Mouse (Mus musculus) lung, postnatal 0 days (tissue): ENCODE measurements at regions not wholly inside any gene's neighbourhood (a gene's known extent, or its start where the extent isn't known, plus 50 kb on each side); places are given as distances from the start of the nearest gene placed in this dataset.

Experiments
- ATAC-seq: fragments of 200-750 bp; cut with Nextera tagmentation; 2 replicates; pipeline ENCODE4 v1.8.0; 2017; ENCODE audit warnings: moderate library complexity
- DNase-seq: peaks from one replicate; pipeline ENCODE4 v3.0.0-alpha.2; 2016; ENCODE audit warnings: low spot score
- H3K27ac ChIP-seq: fragments of 300-500 bp; sonication (generic); 2 replicates; pipeline ENCODE4 v1.5.1; 2014; ENCODE audit warnings: antibody characterized with exemption, mild to moderate bottlenecking, low read length, mixed read lengths
- H3K27me3 ChIP-seq: fragments of 300-500 bp; sonication (generic); replicated peaks from 2 replicates; pipeline ENCODE4 v1.6.1; 2014; ENCODE audit warnings: low read length, mixed read lengths; ENCODE audit not compliant: insufficient read depth
- H3K36me3 ChIP-seq: fragments of 300-500 bp; sonication (generic); 2 replicates; pipeline ENCODE4 v1.6.1; 2014; ENCODE audit warnings: low read length, mixed read lengths; ENCODE audit not compliant: insufficient read depth
- H3K4me1 ChIP-seq: fragments of 300-500 bp; sonication (generic); 2 replicates; pipeline ENCODE4 v1.6.1; 2014; ENCODE audit warnings: antibody characterized with exemption, low read depth, low read length, mixed read lengths; ENCODE audit not compliant: insufficient read depth
- H3K4me2 ChIP-seq: fragments of 300-500 bp; sonication (generic); replicated peaks from 2 replicates; pipeline ENCODE4 v1.6.1; 2014; ENCODE audit warnings: low read depth, mild to moderate bottlenecking, low read length, moderate library complexity, mixed read lengths
- H3K4me3 ChIP-seq: fragments of 300-500 bp; sonication (generic); 2 replicates; pipeline ENCODE4 v1.5.1; 2014; ENCODE audit warnings: low read depth, low read length
- H3K9ac ChIP-seq: fragments of 300-500 bp; sonication (generic); replicated peaks from 2 replicates; pipeline ENCODE4 v1.6.1; 2014; ENCODE audit warnings: low read depth, mild to moderate bottlenecking
- H3K9me3 ChIP-seq: fragments of 300-500 bp; sonication (generic); 2 replicates; pipeline ENCODE4 v1.6.1; 2016; ENCODE audit warnings: low read length, mixed read lengths
- CTCF ChIP-seq: IDR thresholded peaks from 2 replicates; pipeline ENCODE4 v1.5.1; 2016; ENCODE audit warnings: antibody characterized with exemption, mild to moderate bottlenecking
- EP300 ChIP-seq: IDR thresholded peaks from 2 replicates; pipeline ENCODE4 v1.6.1; 2016; ENCODE audit warnings: antibody characterized with exemption, mild to moderate bottlenecking, control low read depth
- WGBS: fragments of 180-500 bp; shearing (Covaris S2); extraction: QIAGEN DNeasy Blood & Tissue Kit; methylation state at CpG from one replicate; pipeline ENCODE4 v1.1.7; 2014; 5-methylcytosine and 5-hydroxymethylcytosine counted together

DNA sequence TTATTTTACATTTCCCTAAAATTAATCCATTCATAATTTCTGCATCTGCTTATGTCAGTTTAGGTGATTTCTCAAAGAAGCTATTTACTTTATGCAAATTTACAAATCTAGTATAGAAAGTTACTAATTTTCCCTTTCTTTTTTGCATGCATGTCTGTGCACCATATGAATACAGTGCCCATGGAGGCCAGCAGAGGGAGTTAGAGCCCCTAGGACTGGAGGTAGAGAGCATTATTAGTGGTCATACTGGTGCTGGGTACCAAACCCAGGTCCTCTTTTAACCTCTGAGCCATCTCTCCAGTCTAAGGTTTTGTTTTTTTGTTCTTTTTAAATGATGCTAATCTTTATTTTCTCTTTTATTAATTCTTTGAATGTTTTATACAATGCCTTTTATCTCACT lies 184.9 kb upstream of the Wscd1 start:
- TF ChIP-seq CTCF (0 out of 2 replicates have a peak, but pooled peaks have one; percentile 3), EP300 (no peak)

DNA sequence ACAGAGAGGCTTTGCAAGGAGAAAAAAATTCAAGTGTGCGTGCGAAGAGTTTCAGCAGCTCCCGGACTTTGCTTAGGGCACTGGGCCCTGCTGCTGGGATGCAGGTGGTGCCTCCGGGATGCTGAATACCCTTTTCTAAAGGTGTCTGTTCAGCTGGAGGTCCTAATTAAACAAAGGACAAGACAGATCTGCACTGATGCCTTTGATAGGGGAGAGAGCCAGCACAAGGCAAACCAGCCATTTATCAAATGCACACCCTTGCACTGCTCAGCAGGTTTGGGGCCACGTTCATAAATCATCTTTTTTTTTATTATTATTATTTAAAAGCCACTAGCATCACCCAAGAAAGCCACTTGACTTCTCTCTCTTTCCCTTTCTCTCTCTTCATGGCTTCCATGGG lies 172.9 kb upstream of the Wscd1 start:
- WGBS = 72% methylated on average over 5 of the region's 5 CpGs
- TF ChIP-seq EP300 = no peak
- no peak for TF ChIP-seq CTCF
- no peak for DNase-seq

More for the DNA sequence above, 184.9 kb upstream of the Wscd1 start:
- no peak overlapping the region for H3K9ac ChIP-seq
- no peaks in the 10 kb centered on the region for H3K9me3 ChIP-seq
- DNase-seq (no peak), ATAC-seq (no peak)
- no peak overlapping the region for H3K4me3 ChIP-seq
- no peaks in the 10 kb centered on the region for H3K27me3 ChIP-seq
- no peaks in the 10 kb centered on the region for H3K36me3 ChIP-seq
- no peak overlapping the region for H3K27ac ChIP-seq
- H3K4me1 ChIP-seq = no peaks in the 10 kb centered on the region
- H3K4me2 ChIP-seq = no peak overlapping the region

DNA sequence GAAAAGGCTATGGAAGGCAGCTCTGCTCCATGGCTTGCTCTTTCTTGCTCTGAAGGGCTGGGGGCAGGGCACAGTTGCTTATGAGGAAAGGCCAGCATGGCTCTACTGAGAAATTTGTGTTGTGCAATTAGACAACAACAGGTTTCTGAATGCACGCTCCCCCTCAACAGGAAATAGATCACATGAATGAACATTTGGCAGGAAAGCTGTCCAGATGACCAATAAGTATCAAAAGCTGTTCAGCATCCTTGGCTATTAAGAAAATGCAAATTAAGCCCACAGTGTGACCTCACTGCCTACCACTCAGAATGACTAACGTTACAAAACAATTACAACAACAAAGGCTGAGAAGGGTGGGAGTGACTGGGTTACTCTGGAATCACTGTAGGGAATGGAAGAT lies 167.9 kb upstream of the Wscd1 start:
- Histone ChIP-seq H3K9me3 (no peaks in the 10 kb centered on the region), H3K4me3 (no peak overlapping the region), H3K4me1 (no peaks in the 10 kb centered on the region), H3K36me3 (no peaks in the 10 kb centered on the region), H3K27ac (no peak overlapping the region), H3K27me3 (no peaks in the 10 kb centered on the region), H3K4me2 (no peak overlapping the region), H3K9ac (no peak overlapping the region)
- ATAC-seq = no peak
- DNase-seq = no peak
- TF ChIP-seq EP300 = no peak
- TF ChIP-seq CTCF = no peak
- WGBS = 66% methylated on average over 2 of the region's 2 CpGs

More for the DNA sequence above, 172.9 kb upstream of the Wscd1 start:
- Histone ChIP-seq H3K36me3 (no peaks in the 10 kb centered on the region), H3K27me3 (no peaks in the 10 kb centered on the region), H3K9me3 (no peaks in the 10 kb centered on the region), H3K27ac (no peak overlapping the region), H3K9ac (no peak overlapping the region), H3K4me3 (no peak overlapping the region), H3K4me1 (no peaks in the 10 kb centered on the region), H3K4me2 (no peak overlapping the region)
- no peak for ATAC-seq

DNA sequence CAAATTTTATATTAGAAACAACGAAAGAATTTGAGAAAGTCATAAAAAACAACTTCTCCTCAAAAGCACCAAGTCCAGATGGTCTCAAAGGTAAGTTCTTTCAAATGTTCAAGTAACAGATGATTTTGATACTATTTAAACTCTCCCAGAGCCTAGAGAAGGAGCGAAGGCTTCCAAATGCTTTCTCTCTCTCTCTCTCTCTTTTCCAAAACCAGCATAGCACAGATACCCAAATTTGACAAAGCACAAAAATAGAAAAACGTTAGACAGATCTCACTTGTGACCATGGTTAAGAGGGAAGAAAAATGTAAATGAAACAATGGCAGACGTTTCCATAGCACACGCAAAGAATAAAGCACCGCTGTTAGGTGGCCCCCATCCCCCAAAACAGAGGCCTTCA lies 158.7 kb upstream of the Wscd1 start:
- Histone ChIP-seq H3K27me3 (no peaks in the 10 kb centered on the region), H3K4me1 (no peaks in the 10 kb centered on the region), H3K4me2 (no peak overlapping the region), H3K4me3 (no peak overlapping the region), H3K27ac (no peak overlapping the region), H3K36me3 (no peaks in the 10 kb centered on the region), H3K9me3 (no peaks in the 10 kb centered on the region), H3K9ac (no peak overlapping the region)
- TF ChIP-seq CTCF = no peak
- DNase-seq (no peak), ATAC-seq (no peak)
- 83% methylated on average over 6 of the region's 6 CpGs for WGBS

DNA sequence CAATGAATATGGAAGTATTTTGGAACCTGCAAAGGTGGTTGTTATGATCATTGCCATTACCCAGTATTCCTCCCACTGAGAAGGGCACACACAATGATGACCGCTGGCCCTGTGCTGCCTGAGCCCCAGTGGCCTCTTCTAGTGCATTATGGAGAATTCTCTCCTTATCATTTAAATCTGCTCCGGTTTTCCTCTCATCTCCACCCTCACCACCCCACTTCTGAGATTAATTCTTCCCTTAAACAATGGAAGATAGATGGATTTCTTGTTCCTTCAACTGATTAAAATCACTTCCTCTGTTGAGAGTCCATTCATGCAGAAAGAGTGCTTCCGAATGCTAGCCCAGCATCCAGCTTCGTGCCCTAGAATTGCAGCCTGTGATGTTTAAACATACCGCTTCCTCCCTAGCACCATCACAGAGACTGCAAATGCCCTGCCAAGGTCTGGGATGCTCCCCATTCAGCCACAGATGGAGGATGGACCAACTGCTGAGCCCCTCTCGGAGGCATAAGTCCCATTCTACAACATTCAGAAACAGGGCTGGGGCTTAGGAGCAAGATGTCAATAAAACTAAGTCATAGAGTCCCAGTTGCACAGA lies 155.4 kb upstream of the Wscd1 start:
- Histone ChIP-seq H3K4me1 (no peaks in the 10 kb centered on the region), H3K27ac (no peak overlapping the region), H3K9ac (no peak overlapping the region), H3K4me3 (no peak overlapping the region), H3K36me3 (no peaks in the 10 kb centered on the region), H3K27me3 (no peaks in the 10 kb centered on the region), H3K4me2 (no peak overlapping the region), H3K9me3 (no peaks in the 10 kb centered on the region)
- peak; percentile 74 for ATAC-seq
- peak; percentile 71 for DNase-seq
- 59% methylated on average over 6 of the region's 6 CpGs for WGBS
- peak; percentile 82 for TF ChIP-seq EP300
- no peak for TF ChIP-seq CTCF

DNA sequence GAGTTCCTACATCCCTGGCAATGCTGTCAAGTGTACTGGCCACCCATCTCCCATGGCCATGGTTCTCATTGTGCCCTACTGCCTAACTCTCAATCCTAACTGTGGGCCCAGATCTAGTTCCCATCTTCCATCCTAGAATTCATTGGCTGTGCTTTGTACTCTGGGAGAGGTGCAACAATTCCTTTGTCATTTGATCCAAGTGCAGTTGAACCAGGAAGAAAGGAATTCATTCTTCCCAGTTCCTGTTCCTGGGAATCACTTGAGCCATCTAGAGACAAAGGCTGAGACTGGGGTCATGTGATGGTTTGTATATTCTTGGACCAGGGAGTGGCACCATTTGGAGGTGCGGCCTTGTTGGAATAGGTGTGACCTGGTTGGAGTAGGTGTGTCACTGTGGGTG lies 152.0 kb upstream of the Wscd1 start:
- no peak for ATAC-seq
- WGBS = 89% methylated on average over 1 of the region's 1 CpGs
- TF ChIP-seq CTCF (no peak), EP300 (no peak)

DNA sequence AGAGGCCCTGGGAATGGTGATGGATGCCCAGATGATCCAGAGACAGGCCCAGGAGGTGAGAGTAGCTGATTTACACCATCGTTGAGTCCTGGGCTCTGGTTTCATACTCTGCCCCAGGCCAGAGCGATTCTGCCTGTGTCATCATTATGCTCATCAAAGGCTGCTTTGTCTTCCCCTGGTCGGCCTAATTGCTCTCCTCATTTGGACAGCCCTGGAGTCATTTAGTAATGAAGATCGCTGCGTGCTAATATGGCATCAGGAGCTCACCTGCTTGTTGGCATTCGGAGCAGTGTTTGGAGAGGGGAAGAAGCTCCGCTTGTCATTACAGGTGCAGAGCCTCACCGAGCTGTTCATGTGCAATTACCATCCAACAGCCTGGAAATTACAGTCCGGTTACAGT lies 138.9 kb upstream of the Wscd1 start:
- WGBS = 80% methylated on average over 9 of the region's 9 CpGs
- H3K36me3 ChIP-seq = no peaks in the 10 kb centered on the region
- no peaks in the 10 kb centered on the region for H3K4me1 ChIP-seq
- no peak for TF ChIP-seq CTCF
- no peak for TF ChIP-seq EP300
- H3K9me3 ChIP-seq = no peaks in the 10 kb centered on the region
- H3K9ac ChIP-seq = no peak overlapping the region
- no peaks in the 10 kb centered on the region for H3K27me3 ChIP-seq
- no peak overlapping the region for H3K4me3 ChIP-seq
- H3K4me2 ChIP-seq = no peak overlapping the region
- no peak overlapping the region for H3K27ac ChIP-seq
- ATAC-seq (no peak), DNase-seq (no peak)

More for the DNA sequence above, 152.0 kb upstream of the Wscd1 start:
- no peaks in the 10 kb centered on the region for H3K9me3 ChIP-seq
- H3K9ac ChIP-seq = no peak overlapping the region
- no peak for DNase-seq
- H3K4me1 ChIP-seq = no peaks in the 10 kb centered on the region
- no peaks in the 10 kb centered on the region for H3K27me3 ChIP-seq
- no peak overlapping the region for H3K27ac ChIP-seq
- H3K4me3 ChIP-seq = no peak overlapping the region
- no peaks in the 10 kb centered on the region for H3K36me3 ChIP-seq
- no peak overlapping the region for H3K4me2 ChIP-seq
